23 mouse cellular contexts compared by ENCODE assay signal in genomic region chr14:73551164-73551563, GRCm38 (mm10).
"Had no signal": no experiment of that assay in that cellular context is flagged by ENCODE, and none has a peak within 500 bp of the region (broad histone marks: within the 10 kb centered on the region; RNA-seq: fewer than 3 reads in every experiment).

No protein-coding gene starts in this region.

- H3K4me3 ChIP-seq: gastrocnemius, adult 2 months; heart, embryonic 10.5 days; heart, embryonic 12.5 days; hindbrain, embryonic 13.5 days; hindbrain, embryonic 15.5 days; kidney, embryonic 15.5 days; limb, embryonic 13.5 days; limb, embryonic 15.5 days; liver, embryonic 12.5 days had no signal

- H3K27me3 ChIP-seq: heart, embryonic 12.5 days; hindbrain, embryonic 13.5 days; hindbrain, embryonic 15.5 days; kidney, embryonic 15.5 days; limb, embryonic 13.5 days; limb, embryonic 15.5 days; liver, embryonic 12.5 days had no signal

- H3K9ac ChIP-seq: heart, embryonic 12.5 days; hindbrain, embryonic 13.5 days; hindbrain, embryonic 15.5 days; kidney, embryonic 15.5 days; limb, embryonic 13.5 days; limb, embryonic 15.5 days; liver, embryonic 12.5 days had no signal

- H3K36me3 ChIP-seq: hindbrain, embryonic 15.5 days had no signal

- DNase-seq: gastrocnemius, adult 2 months; gastrocnemius, postnatal 10 days; gastrocnemius, postnatal 25 days; heart, adult 18-20 months; heart, postnatal 10 days; kidney, adult 11 months; kidney, adult 2 months; kidney, adult 9 months; kidney, postnatal 14 days; kidney, postnatal 36 days; layer of hippocampus, adult 9-11 months; left cerebral cortex, postnatal 4 days had no signal

- H3K4me2 ChIP-seq: heart, embryonic 12.5 days; hindbrain, embryonic 13.5 days; hindbrain, embryonic 15.5 days; kidney, embryonic 15.5 days; limb, embryonic 13.5 days; limb, embryonic 15.5 days; liver, embryonic 12.5 days had no signal

- H3K9me3 ChIP-seq: heart, embryonic 10.5 days; heart, embryonic 12.5 days; hindbrain, embryonic 13.5 days; hindbrain, embryonic 15.5 days; kidney, embryonic 15.5 days; limb, embryonic 13.5 days; limb, embryonic 15.5 days; liver, embryonic 12.5 days had no signal

- H3K27ac ChIP-seq: gastrocnemius, adult 2 months; heart, embryonic 10.5 days; hindbrain, embryonic 13.5 days; hindbrain, embryonic 15.5 days; hindbrain, postnatal 0 days; kidney, embryonic 15.5 days; kidney, postnatal 0 days; limb, embryonic 13.5 days; limb, embryonic 15.5 days; liver, embryonic 12.5 days had no signal

- ATAC-seq: hindbrain, postnatal 0 days; intestine, embryonic 16.5 days; liver, embryonic 12.5 days had no signal
